Mouse (Mus musculus) thymus, postnatal 25 days (tissue): Measurements from ENCODE around the gene Zfp335.
A peak's percentile ranks its signal among the peaks of the same experiment; 100 is the strongest.

Experiments
- DNase-seq: peaks from one replicate; pipeline ENCODE4 v3.0.0; 2022

Gene Zfp335

GRCm38 (mm10) chr2:164924100-164924857, 12.7 kb upstream of the Zfp335 start:
- peak; percentile 87 for DNase-seq

- no peak for DNase-seq
Observed at GRCm38 (mm10) chr2:164923291-164923690, 11.7 kb upstream of the Zfp335 start.

- DNase-seq: no peak
Observed at GRCm38 (mm10) chr2:164921984-164922383, 10.4 kb upstream of the Zfp335 start.

- DNase-seq: peak; percentile 64
Observed at GRCm38 (mm10) chr2:164918325-164918724, 6.8 kb upstream of the Zfp335 start.

GRCm38 (mm10) chr2:164917371-164917770, 5.8 kb upstream of the Zfp335 start:
- DNase-seq: no peak

GRCm38 (mm10) chr2:164916820-164917219, 5.3 kb upstream of the Zfp335 start:
- no peak for DNase-seq

GRCm38 (mm10) chr2:164913428-164913786, 1.9 kb upstream of the Zfp335 start:
- peak; percentile 87 for DNase-seq

GRCm38 (mm10) chr2:164912749-164913427, 1.3 kb upstream of the Zfp335 start:
- DNase-seq: no peak

- no peak for DNase-seq
Observed at GRCm38 (mm10) chr2:164912151-164912550, 594 bp upstream of the Zfp335 start.

GRCm38 (mm10) chr2:164910360-164911061, 1.0 kb downstream of the Zfp335 start:
- no peak for DNase-seq

- DNase-seq: no peak
Observed at GRCm38 (mm10) chr2:164909542-164909941, 2.0 kb downstream of the Zfp335 start.

GRCm38 (mm10) chr2:164909100-164909499, 2.5 kb downstream of the Zfp335 start:
- no peak for DNase-seq

GRCm38 (mm10) chr2:164908011-164908410, 3.5 kb downstream of the Zfp335 start:
- no peak for DNase-seq

- no peak for DNase-seq
Observed at GRCm38 (mm10) chr2:164907511-164907910, 4.0 kb downstream of the Zfp335 start.

- DNase-seq: no peak
Observed at GRCm38 (mm10) chr2:164906071-164906470, 5.5 kb downstream of the Zfp335 start.

- no peak for DNase-seq
Observed at GRCm38 (mm10) chr2:164903496-164903895, 8.1 kb downstream of the Zfp335 start.

GRCm38 (mm10) chr2:164901380-164901779, 10.2 kb downstream of the Zfp335 start:
- DNase-seq: no peak

GRCm38 (mm10) chr2:164899723-164900459, 11.7 kb downstream of the Zfp335 start:
- DNase-seq: peak; percentile 49

GRCm38 (mm10) chr2:164899034-164899433, 12.5 kb downstream of the Zfp335 start:
- DNase-seq: no peak

GRCm38 (mm10) chr2:164898008-164898407, 13.5 kb downstream of the Zfp335 start:
- peak; percentile 38 for DNase-seq

GRCm38 (mm10) chr2:164895885-164896284, 15.7 kb downstream of the Zfp335 start:
- DNase-seq: no peak

GRCm38 (mm10) chr2:164894644-164895043, 16.9 kb downstream of the Zfp335 start:
- DNase-seq: no peak

- no peak for DNase-seq
Observed at GRCm38 (mm10) chr2:164894048-164894447, 17.5 kb downstream of the Zfp335 start.
